Mouse (Mus musculus) E14TG2a.4 (cell line): ENCODE data around the gene 4931428F04Rik.

Experiments
- H3K27me3 ChIP-seq: 2 replicates; pipeline ENCODE4 v1.6.1; 2014; ENCODE audit warnings: low read length, control low read depth; ENCODE audit not compliant: insufficient read depth
- H3K36me3 ChIP-seq: 2 replicates; pipeline ENCODE4 v1.6.1; 2014; ENCODE audit warnings: low read length, control low read depth; ENCODE audit not compliant: insufficient read depth
- H3K4me1 ChIP-seq: replicated peaks from 2 replicates; pipeline ENCODE4 v1.6.1; 2014; ENCODE audit warnings: low read depth, low read length, control low read depth
- H3K4me3 ChIP-seq: replicated peaks from 2 replicates; pipeline ENCODE4 v1.5.1; 2014; ENCODE audit warnings: mild to moderate bottlenecking, low read length
- H3K9me3 ChIP-seq: 2 replicates; pipeline ENCODE4 v1.6.1; 2014; ENCODE audit warnings: low read length, control low read depth
- CTCF ChIP-seq: conservative IDR thresholded peaks from 2 replicates; pipeline ENCODE4 v1.5.1; 2014; ENCODE audit warnings: low read length
- NANOG ChIP-seq: IDR thresholded peaks from 2 replicates; pipeline ENCODE4 v1.6.1; 2014; ENCODE audit warnings: borderline replicate concordance, low read length, mixed read lengths
- POU5F1 ChIP-seq: IDR thresholded peaks from 2 replicates; pipeline ENCODE4 v1.6.1; 2014; ENCODE audit warnings: low read length, borderline replicate concordance

The 4931428F04Rik gene

DNA sequence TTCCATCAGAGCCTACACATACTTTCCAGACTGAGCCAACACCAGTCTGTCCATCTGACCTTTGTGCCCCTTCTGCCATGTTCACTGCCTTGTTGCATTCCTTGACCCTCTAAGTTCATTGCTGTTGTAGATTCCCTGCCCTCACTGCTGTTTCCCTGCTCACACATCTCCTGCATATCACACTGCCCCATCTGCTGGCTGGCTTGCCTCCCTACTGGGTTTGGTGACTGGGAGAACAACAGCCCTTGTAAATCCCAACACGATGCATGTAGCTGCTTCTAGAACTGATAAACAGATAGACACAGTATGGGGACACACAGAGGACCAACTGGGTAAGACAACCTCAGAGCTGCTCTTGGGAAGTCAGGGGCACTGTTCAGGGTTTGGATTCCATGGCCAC, 22.1 kb upstream of the 4931428F04Rik start:
- H3K27me3 ChIP-seq: no peaks in the 10 kb centered on the region
- no peaks in the 10 kb centered on the region for H3K9me3 ChIP-seq
- H3K4me1 ChIP-seq: peaks cover 7% of the 10 kb centered on the region
- TF ChIP-seq NANOG (no peak), POU5F1 (no peak), CTCF (no peak)
- no peak overlapping the region for H3K4me3 ChIP-seq
- peaks cover 95% of the 10 kb centered on the region for H3K36me3 ChIP-seq

DNA sequence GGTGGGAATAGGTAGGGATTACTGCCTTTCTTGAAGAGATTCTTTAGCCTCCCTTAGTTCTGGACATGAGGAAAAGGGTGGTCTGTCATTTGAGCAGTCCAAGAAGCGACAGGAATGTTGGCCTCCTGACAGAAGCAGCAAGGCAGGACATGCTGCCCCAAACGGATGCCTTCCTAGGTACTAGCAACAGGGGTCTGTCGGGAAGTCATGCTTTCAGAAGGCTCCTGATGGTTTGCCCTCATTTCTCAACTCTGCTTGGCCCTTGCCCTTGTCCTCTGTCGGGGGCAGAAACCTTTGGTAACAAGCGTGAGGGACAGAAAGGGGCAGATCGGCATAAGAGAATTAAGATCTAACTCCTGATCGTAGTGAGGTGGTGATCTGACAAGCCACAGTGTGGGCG, 20.5 kb upstream of the 4931428F04Rik start:
- Histone ChIP-seq H3K36me3 (peaks cover 87% of the 10 kb centered on the region), H3K4me3 (no peak overlapping the region), H3K4me1 (peaks cover 23% of the 10 kb centered on the region), H3K27me3 (no peaks in the 10 kb centered on the region), H3K9me3 (no peaks in the 10 kb centered on the region)
- no peak for TF ChIP-seq CTCF
- no peak for TF ChIP-seq NANOG
- no peak for TF ChIP-seq POU5F1

DNA sequence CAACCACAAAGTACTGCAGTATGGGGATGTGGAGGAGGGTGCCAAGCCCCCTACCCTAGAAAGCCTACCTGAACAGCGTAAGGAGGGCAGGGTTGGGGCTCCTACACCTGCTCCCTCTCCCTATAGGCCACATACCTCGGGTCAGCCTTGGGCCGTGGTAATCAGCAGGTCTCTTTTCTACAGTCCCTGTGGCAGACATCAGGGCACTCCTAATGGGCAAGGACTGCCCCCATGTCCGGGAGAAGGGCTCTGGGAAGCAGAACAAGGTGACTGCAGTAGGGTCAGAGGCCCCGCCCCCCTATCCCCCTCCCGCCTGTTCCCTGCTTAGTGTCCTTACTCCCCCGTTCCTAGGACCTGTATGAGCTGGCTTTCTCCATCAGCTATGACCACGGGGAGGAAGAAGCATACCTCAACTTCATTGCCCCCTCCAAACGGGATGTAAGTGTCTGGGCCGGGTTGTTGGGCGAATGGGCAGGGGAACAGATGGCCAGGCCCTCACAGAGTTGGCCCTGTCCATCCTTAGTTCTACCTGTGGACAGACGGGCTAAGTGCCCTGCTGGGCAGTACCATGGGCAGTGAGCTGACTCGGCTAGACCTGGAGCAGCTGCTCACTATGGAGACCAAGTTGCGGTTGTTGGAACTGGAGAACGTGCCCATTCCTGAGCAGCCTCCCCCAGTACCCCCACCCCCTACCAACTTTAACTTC, 19.6 kb upstream of the 4931428F04Rik start:
- no peak for TF ChIP-seq POU5F1
- no peak for TF ChIP-seq NANOG
- TF ChIP-seq CTCF: no peak
- H3K4me1 ChIP-seq: peaks cover 32% of the 10 kb centered on the region
- peaks cover 86% of the 10 kb centered on the region for H3K36me3 ChIP-seq
- no peaks in the 10 kb centered on the region for H3K9me3 ChIP-seq
- H3K27me3 ChIP-seq: no peaks in the 10 kb centered on the region
- H3K4me3 ChIP-seq: no peak overlapping the region

DNA sequence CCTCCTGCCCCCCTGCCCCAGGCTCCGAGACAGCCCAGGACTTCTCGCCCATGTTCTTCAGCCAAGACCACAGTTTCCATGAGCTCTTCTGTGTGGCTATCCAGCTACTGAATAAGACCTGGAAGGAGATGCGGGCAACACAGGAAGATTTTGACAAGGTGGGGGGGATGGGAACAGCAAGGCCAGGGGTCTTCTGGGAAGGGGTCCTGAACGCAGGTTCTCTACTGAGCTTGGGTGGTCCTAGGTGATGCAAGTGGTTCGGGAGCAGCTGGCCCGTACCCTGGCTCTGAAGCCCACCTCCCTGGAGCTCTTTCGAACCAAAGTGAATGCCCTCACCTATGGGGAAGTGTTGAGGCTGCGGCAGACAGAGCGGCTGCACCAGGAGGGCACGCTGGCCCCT, 18.8 kb upstream of the 4931428F04Rik start:
- H3K4me1 ChIP-seq: peaks cover 40% of the 10 kb centered on the region
- H3K4me3 ChIP-seq: no peak overlapping the region
- peaks cover 86% of the 10 kb centered on the region for H3K36me3 ChIP-seq
- H3K9me3 ChIP-seq: no peaks in the 10 kb centered on the region
- TF ChIP-seq POU5F1 (no peak), NANOG (no peak), CTCF (no peak)
- H3K27me3 ChIP-seq: no peaks in the 10 kb centered on the region

DNA sequence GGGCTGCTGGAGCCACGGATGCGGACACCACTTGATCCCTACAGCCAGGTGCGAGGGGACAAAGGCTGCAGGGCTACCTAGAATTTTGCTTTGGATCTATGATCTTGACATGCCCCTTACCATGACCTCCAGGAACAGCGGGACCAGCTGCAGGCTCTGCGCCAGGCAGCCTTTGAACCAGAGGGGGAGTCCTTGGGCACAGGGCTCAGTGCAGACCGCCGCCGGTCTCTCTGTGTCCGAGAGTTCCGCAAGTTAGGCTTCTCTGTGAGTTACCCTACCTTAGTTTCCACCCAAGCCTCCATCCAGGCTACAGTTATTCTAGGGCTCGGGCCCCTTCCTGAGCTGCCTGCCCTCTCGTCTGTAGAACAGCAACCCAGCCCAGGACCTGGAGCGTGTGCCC, 18.0 kb upstream of the 4931428F04Rik start:
- peaks cover 48% of the 10 kb centered on the region for H3K4me1 ChIP-seq
- H3K4me3 ChIP-seq: no peak overlapping the region
- TF ChIP-seq POU5F1 (no peak), CTCF (no peak), NANOG (no peak)
- no peaks in the 10 kb centered on the region for H3K27me3 ChIP-seq
- H3K36me3 ChIP-seq: peaks cover 86% of the 10 kb centered on the region
- no peaks in the 10 kb centered on the region for H3K9me3 ChIP-seq

DNA sequence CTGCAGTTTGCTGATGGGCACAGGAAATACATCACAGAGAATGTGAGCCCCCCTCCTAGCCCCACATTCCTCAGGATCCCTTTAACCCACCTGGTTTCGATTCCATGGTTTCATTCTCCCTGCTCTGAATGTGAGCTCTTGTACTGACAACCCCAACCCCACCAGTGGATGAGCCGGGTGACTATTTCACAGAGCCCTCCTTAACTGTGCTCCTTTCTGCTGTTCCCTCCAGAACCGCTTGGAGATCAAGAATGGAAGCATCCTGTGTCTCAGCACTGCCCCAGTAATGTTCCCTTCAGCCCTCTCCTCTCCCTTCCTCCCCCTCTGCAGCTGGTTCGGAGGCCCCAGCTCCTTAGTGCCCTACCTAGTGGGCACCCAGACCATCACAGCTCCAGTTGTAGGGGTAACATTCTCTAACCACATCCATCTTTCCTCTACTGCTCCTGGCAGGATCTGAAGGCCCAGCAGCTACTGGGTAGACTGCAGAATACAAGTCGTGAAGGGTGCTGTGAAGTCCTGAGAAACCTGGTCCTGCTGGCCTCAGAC, 16.6 kb upstream of the 4931428F04Rik start:
- Histone ChIP-seq H3K9me3 (no peaks in the 10 kb centered on the region), H3K4me3 (peak overlapping the region; percentile 71; the same call in 1 of the 2 replicates), H3K27me3 (no peaks in the 10 kb centered on the region), H3K4me1 (peaks cover 59% of the 10 kb centered on the region), H3K36me3 (peaks cover 86% of the 10 kb centered on the region)
- TF ChIP-seq NANOG (no peak), CTCF (no peak)

DNA sequence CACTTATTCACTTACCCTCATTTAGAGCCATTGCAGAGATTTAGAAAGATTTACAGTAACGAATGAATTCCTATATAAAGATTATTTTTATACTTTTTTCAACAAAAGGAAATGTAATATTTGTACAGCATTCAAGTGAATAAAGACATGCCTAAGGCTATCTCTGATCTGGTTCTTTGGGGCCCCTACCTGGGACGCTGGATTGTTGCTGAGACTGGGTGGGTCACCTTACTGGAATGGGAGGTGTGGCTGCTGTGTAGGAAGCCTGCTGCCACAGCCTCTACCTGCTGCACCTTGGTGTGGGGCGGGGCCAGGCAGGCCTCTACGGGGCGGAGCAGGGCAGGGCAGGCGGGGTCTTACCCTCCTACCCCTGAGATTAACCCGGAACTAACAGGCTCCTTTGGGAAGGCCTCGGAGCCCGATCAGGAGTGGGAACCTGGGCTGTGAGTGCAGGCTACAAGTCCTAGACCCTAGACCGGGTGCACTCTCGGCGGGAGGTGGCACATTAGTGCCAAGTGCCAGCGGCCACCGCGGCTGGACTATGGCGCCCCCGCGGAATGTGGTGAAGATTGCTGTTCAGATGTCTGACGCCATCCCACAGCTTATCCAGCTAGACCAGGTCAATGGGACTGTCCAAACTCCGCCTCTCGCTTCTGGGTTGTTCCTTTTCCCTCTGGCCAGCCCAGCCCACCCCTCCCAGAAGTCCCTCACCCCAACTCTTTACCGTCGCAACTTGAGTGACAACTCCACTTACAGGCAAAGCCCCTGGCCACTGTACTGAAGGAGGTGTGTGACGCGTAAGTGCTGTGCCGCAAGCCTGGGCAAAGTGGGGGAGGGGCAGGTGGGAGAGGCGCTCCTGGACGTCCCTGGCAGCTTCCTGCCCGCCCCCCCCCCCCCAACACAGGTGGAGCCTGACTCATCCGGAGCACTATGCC, 15.8 kb upstream of the 4931428F04Rik start, which contains the start of gene Elmo3:
Elmo3 (plus strand) TSS at position 391 of the 935 bp plus-strand sequence.
- Histone ChIP-seq H3K4me1 (peaks cover 67% of the 10 kb centered on the region), H3K27me3 (no peaks in the 10 kb centered on the region), H3K9me3 (no peaks in the 10 kb centered on the region), H3K4me3 (peak within 1 kb of the TSS; percentile 71), H3K36me3 (peaks cover 89% of the 10 kb centered on the region)
- no peak for TF ChIP-seq CTCF
- no peak for TF ChIP-seq POU5F1
- no peak for TF ChIP-seq NANOG

DNA sequence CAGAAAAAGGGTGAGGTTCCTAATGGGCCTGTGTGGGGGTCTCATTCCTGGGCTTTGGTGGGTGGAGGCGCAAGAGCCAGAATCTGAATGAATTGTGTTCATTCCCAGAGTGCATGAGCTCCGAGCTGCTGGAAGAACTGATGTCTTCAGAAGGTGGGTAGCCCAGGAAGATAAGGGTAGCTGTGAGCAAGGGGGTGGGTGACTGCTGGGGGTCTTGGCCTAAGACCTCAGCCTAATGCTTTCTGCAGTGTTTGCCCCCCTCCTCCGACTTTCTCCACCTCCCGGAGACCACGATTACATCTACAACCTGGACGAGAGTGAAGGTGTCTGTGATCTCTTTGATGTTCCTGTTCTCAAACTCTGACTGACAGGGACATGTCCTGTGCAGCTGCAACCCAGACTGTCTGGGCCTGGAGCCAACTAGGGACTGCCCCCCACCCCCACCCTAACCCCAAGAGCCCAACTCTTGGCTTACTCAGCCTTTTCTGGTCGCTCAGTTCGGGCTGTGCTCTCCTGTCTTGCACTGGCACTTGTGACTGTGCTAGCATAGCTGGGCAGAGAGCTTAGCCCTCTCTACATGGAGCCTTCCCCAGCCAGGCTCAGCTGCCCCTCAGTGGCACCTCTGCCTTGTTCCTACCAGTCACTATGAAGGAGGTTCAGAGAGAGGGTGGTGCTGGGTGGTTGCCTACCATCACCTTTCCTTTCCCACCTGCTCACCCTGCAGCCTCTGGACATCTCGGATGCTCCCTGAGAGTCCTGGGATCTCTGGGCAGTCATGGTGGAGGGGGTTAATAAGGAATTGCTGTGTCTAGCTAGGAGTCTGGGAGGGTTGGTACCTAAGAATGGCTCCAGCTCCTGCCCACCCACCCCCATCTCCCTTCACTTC, 14.9 kb upstream of the 4931428F04Rik start:
- Histone ChIP-seq H3K27me3 (no peaks in the 10 kb centered on the region), H3K9me3 (no peaks in the 10 kb centered on the region), H3K4me3 (peak overlapping the region; percentile 71; the same call in 1 of the 2 replicates), H3K4me1 (peaks cover 76% of the 10 kb centered on the region), H3K36me3 (peaks cover 89% of the 10 kb centered on the region)
- TF ChIP-seq POU5F1: no peak
- no peak for TF ChIP-seq CTCF
- no peak for TF ChIP-seq NANOG
